Mouse (Mus musculus): ENCODE measurements around the gene Mknk2.

The Mknk2 gene

GRCm38 (mm10) chr10:80692249-80693165 lies 14.6 kb upstream of the Mknk2 start:
- no peak for DNase-seq

DNA sequence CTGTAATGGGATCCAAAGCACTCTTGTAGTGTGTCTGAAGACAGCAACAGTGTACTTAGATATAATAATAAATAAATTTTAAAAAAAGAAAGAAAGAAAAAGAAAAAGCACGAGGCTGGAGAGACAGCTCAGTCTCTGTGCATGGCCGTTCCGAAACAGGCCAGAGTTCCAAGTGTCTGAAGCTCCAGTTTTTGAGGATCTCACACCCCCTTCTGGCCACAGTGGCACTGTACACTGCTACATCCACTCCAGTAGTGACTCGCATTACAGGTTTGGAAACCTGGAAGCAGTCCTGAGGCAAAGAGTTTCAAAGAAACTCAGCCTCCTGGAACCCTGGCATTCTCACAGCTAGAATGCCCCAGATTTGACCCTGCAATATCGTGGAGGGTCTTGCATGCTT lies 9.9 kb upstream of the Mknk2 start:
- peak; percentile 84 for DNase-seq

GRCm38 (mm10) chr10:80686617-80687016 lies 8.7 kb upstream of the Mknk2 start:
- no peak for DNase-seq

DNA sequence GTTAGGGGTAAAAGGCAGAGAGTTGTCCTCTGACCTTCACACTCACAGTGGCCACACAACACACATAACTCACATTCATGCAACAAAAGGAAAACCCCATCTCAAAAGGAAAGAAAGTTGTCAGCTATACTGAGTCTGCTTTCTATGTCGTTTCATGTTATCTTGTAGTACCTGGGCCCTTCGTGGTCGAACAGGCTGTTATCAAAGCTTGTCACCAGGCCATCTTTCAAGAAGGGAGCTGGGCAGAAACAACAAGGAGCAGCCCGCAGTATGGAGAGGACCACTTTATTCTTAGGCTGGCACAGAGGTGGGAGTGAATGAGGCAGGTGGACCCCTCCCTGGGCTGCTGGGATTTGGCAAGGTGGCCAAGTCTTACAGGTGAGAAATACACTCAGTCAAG lies 7.1 kb upstream of the Mknk2 start:
- DNase-seq = no peak

DNA sequence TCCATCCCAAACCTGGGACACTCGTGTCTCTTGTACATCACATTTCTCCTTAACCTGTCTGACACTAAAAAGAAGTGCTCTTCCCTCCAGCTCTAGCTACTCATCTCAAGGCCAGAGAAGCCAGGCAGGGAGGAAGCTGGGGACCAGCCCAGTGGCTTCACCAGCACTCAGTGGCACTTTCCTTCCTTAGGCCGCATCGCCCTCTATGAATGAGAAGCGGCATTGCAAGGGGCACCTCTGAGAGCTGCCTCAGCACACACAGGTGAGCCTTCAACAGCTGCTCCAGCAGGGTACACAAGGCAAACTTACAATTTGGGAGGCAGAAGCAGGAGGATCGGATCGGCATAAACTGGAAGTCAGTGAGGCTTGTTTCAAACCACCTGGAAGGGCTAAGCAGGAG lies 6.3 kb upstream of the Mknk2 start:
- DNase-seq = peak; percentile 83

DNA sequence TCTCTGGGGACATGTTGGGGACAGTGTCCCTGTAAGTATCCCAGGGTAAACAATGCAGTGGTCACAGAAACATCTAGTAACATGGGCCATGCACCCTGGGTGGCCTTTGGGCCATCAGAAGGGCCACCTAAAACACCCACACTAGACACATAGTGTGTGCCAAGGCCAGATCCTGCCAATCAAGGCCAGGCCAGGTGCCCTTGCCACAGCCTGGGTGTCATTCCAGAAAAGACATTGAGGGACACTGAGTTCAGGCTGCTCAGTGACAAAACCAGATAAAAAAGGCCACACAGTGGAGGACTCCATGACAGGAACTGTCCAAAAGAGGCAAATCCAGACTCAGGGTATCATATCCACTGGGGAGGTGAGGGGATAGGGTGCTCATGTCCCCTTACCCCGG lies 5.7 kb upstream of the Mknk2 start:
- DNase-seq = no peak

DNA sequence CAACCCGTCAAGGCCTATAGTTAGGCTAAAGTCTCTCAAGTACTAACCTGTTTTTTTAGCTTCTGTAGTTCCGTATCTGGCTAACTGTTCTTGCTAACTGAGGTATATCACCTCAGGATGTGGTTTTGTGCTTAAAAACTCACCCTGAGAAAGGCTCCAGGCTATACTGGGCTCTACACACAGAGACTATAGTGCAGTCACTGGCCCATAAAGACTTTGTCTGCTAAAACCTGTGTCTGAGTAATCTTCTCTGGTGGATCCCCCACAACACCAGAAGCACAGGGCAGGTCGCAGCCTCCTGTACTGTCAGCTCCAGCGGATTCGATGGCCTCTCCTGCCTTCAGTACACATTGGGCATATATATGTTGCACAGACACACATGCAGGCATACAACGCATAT lies 4.1 kb upstream of the Mknk2 start:
- no peak for DNase-seq

DNA sequence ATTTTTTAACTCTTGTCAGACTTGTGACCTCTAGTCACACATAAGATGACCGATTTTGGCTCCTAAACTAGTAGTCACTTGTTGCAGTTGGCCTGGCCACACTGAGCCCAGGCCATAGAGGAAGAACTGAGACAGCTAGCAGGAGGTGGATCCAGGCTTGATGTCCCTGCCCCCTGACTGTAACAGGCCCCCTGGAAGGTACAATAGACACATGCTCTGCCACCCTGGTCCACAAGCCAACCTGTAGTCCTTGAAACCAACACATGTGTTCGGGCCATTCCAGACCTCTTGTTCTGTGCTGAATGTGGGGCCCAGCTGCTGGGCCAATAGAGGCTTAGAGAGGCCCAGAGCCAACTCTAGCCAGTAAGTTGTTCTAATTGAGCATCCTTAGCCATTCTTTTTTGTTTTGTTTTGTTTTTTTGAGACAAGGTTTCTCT lies 2.4 kb upstream of the Mknk2 start:
- DNase-seq = no peak

DNA sequence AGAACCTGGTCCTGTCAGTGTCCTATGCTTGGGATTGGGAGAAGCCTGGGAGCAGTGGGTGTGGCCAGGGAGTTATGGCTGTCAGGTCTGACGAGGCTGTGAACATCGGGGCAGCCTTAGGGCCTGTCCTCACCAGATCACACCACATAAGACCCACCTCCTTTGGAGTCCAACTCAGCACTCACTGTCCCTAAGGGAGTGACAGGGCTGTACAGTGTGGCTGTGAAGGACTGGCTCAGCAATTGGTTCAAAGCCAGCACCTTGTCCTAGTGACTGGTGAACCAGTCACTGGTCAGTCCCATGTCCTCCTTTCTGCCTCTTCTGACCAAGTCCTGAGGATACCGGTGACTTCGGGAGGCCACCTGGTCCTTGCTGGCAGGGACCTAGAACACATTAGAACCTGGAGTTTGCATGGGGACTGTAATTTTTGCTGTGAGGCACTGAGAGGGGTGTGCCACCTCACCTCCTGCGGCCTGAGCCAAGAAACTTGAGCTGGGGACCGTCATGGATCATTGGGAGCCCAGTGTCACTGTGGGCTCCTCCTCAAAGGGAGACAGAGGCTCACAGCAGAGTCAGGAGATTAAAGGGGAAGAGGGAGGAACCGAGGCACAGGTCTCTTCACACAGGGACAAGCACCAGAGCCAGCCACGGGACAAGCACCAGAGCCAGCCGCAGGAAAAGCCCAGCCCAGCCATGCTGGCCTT lies 1.8 kb upstream of the Mknk2 start:
- DNase-seq = no peak

DNA sequence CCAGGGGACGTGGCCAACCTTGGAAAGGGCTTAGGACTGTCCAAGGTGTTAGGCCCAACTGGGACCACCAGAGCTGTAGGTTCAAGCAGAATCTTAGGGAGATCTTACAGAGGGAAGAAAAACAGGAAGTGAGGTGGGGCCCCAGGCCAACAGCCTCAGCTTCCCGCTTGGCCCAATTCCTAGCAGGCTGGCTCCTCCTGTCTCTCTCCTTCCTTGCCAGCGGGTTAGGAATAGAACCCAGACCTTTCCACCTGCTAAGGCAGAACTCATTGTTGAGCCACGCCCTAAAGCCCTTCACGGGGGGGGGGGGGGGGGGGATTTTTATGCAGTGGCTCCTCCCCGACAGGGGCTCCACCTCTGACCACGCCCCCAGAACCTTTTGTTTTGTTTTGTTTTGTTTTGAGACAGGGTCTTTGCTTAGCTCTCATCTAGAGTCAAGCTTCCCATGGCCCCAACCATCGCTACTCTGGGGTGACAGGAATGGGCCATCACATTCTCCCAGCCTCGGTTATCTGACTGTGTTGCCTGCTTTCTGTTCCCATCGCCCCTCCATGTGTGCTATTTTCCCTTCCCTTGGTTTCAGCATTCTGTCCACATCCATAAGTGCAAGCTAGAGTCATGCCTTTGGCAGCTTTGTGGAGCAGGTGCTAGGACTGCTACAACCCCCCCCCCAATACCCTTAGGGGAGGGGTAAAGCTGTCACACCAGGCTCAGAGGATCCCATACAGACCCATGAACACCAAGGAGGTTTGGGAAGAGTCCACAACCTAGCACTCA lies 877 bp upstream of the Mknk2 start:
- DNase-seq = no peak

DNA sequence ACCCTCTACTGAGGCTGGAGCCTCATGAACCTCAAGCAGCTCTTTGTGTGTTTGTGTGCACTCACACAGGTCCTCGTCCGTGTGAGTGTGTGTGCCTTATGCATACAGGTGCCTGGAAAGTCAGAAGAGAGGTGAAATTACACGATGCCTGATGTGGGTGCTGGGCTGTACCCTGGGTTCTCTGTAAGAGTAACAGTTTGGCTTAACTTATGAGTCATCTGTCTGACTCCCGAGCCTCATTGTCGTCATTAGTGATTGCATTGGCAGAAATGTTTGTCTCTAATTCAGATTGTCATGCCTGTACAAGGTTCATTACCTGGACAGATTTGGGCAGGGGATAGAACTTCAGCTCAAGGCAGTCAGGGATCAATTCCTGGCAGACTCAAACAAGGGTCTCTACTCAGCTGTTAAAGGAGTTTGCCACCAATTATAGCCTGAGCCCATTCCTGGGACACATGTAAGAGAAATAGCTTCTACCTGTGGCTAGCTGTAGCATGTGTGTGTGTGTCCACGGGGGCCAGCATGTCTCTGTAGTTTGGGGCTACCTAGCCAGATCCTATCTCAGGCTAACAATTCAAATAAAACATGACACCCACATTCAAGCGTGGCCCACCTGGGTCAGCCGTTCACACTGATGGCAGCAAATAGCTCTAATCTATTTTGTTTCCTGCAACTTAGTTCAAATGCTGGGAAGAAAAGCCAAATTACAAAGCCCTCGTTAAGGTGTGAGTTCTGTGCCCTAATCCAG lies 610 bp downstream of the Mknk2 start:
- DNase-seq = peak; percentile 58

DNA sequence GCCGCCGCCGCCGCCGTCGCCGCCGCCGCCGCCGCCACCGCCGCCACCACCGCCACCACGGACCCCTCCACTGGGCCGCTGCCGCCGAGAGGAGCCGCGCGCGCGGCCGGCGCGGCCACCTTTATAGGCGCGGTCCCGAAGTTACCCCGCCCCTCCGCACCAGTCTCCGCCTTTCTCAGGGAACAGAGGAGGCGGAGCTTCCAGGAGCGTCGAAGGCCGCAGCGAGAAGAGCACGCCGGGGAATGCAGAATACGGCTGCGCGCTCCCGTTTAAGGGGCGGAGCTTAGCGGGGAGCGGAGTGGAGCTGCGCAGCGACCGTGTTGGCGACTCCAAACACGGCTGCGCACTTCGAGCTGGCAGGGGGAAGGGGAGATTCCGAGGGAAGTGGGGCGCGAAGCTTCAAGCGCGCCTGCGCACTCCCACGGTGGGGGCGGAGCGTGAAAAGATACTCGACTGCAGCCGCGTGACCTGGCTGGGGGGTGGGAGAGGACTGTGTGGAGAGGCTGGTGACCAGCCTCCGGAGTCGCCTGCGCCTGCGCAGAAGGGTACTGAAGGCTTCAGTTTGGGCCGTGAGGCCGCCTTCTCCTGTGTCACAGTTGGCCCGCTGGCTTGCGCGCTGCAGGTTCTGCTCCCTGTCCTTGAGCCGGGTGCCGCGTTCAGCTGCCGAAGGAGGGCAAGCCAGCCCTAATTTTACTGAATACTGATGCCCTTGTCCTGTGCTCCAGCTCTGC lies 1.5 kb downstream of the Mknk2 start:
- peak; percentile 98 for DNase-seq

GRCm38 (mm10) chr10:80675405-80676197 lies 2.3 kb downstream of the Mknk2 start:
- no peak for DNase-seq

DNA sequence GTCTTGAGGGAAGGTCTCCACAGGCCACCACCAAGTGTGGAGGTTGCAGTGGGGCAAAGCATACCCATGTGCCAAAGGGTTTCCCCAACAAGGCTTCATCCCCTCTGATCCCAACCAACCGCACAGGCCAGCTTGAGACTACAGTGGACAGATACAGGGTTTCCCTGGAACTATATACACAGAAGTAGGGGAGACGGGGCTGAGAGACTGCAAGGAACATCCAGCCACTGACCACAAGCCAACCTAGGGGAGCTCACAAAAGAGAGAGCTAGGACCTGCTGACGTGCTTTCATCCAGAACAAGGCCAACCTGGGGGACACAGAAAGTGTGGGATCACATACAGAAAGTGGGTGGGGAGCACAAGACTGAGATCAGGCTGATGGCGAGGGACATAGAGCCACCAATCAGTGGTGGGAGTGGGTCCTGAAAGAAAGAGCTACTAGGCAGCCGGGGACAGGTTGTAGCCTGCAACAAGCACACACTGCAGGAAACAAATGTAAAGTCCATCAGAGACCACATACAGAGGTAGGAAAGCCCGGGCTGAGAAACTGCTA lies 3.0 kb downstream of the Mknk2 start:
- no peak for DNase-seq

DNA sequence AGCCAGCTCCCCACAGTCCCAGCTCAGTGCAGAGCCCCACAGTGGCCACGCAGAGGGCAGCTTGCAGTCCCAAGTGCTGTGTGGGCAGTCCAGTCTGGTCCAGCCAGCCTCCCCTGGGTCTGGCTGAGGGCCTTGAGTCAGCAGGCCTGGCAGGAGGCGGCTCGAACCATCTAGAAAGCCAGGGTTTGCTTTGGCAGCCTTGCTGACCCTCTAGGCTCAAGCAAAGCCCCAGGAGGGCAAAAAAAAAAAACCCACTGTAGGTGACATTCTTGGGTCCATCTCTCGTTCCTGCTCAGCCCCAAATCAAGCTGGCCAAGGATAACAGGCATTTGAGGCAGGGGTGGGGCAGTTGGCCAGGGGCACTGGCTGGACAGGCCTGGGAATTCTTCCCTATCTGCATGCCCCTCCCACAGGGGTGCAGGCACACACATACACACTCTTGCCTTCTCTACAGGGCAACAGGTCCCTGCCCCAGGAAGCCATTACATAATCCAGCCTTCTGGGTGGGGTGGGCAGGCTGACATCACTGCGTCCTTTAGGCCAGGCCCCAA lies 3.7 kb downstream of the Mknk2 start:
- peak; percentile 76 for DNase-seq

DNA sequence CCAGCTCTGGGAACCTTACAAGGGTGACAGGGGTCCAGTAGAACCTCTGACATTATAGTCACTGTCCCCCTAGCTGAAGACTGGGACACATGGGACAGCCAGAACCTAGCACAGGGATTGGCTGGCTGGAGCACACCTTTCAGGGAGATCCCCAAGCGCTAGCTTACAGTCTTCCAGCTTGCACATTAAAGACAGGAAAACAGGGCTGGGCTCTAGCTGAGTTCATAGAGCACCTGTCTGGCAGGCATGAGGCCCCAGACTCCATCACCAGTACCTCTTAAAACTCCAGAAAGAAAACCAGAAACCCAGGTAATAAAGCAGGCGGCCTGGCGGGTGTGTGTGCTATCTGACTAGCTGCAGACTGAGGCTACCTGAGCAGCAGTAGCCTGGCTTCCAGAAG lies 4.2 kb downstream of the Mknk2 start:
- DNase-seq = no peak

DNA sequence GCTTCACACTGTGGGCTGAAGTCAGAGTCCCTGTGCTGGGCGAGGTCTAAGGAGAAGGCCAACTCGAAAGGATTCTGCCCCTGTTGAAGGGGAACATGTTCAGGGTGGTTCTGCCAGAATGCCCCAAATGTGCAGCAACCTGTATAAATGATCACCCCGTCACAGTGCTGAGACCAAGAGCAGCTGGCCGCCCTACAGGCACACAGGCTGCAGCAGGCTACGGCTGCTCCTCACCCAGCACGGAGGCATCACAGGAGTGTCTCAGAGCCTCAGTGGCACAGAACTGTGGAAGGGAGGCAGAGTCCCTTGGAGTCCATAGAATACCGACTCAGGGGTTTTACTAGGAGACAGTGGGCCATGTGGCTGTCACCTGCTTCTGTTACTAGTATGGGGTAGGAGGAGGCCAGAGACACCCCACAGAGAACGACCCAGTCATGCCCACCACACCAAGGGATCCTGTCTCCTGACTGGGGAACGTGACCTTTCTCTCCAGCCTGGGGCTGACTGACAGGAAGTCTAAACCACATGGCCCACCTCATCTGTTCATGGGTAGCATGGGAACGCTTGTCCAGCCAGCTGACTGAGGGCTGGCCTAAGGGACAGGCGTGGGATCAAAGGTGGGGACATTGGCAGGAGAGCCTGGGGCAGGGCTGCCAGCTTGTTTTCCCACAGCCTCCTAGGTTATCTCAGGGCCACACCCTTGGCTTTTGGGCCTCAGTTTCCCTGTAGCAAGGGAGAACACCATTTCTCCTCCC lies 5.8 kb downstream of the Mknk2 start:
- DNase-seq = no peak

DNA sequence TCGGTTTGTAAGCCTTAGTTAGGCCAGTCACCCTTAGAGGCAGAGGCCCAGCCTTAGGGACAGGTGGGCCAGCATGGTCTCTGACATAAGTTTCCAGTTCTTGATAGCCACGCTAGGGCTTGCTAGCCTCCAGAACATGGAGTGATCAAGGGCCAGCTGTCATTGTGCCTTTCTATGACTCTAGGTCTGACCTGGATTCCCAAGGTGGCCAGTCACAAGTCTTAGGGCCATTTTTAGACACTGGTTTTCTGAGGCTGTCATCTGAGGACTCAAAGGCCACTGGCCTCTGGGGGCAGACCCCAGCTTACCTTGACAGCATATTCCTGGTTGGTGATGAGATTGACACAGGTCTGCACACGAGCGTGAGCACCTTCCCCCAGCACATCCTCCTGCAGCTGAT lies 6.7 kb downstream of the Mknk2 start:
- DNase-seq = no peak

GRCm38 (mm10) chr10:80670531-80670930 lies 7.4 kb downstream of the Mknk2 start:
- DNase-seq = no peak

All from kidney, adult 18-20 months (tissue).